ENCODE assay signal across 23 mouse cellular contexts in genomic region chr1:161333151-161333550, GRCm38 (mm10).
"Had no signal": no experiment of that assay in that cellular context is flagged by ENCODE, and none has a peak within 500 bp of the region (broad histone marks: within the 10 kb centered on the region; RNA-seq: fewer than 3 reads in every experiment).

No protein-coding gene starts in this region.

- H3K4me1 ChIP-seq: heart, embryonic 10.5 days; heart, embryonic 12.5 days; hindbrain, embryonic 13.5 days; hindbrain, embryonic 15.5 days; limb, embryonic 13.5 days; limb, embryonic 15.5 days; liver, embryonic 12.5 days had no signal

- H3K9ac ChIP-seq: heart, embryonic 12.5 days; hindbrain, embryonic 13.5 days; hindbrain, embryonic 15.5 days; limb, embryonic 13.5 days; limb, embryonic 15.5 days; liver, embryonic 12.5 days; liver, embryonic 14.5 days had no signal

- ATAC-seq: hindbrain, postnatal 0 days; intestine, embryonic 16.5 days; liver, embryonic 12.5 days had no signal

- H3K27me3 ChIP-seq: heart, embryonic 12.5 days; hindbrain, embryonic 13.5 days; hindbrain, embryonic 15.5 days; limb, embryonic 13.5 days; limb, embryonic 15.5 days; liver, embryonic 12.5 days had no signal

- H3K27ac ChIP-seq: gastrocnemius, adult 2 months; heart, embryonic 10.5 days; hindbrain, embryonic 13.5 days; hindbrain, embryonic 15.5 days; hindbrain, postnatal 0 days; layer of hippocampus, adult 2 months; limb, embryonic 13.5 days; limb, embryonic 15.5 days; liver, embryonic 12.5 days; liver, embryonic 14.5 days had no signal

- DNase-seq: gastrocnemius, adult 2 months; gastrocnemius, postnatal 10 days; gastrocnemius, postnatal 25 days; heart, adult 18-20 months; heart, postnatal 10 days; kidney, adult 18-20 months; kidney, adult 8-10 months; kidney, postnatal 10 days; kidney, postnatal 25 days; kidney, postnatal 4 days; layer of hippocampus, postnatal 36 days; left cerebral cortex, postnatal 4 days had no signal

- H3K36me3 ChIP-seq: heart, embryonic 10.5 days; heart, embryonic 12.5 days; hindbrain, embryonic 13.5 days; hindbrain, embryonic 15.5 days; limb, embryonic 13.5 days; limb, embryonic 15.5 days; liver, embryonic 12.5 days had no signal

- H3K4me3 ChIP-seq: gastrocnemius, adult 2 months; heart, embryonic 10.5 days; heart, embryonic 12.5 days; hindbrain, embryonic 13.5 days; hindbrain, embryonic 15.5 days; layer of hippocampus, adult 2 months; limb, embryonic 13.5 days; limb, embryonic 15.5 days; liver, embryonic 12.5 days had no signal

- H3K9me3 ChIP-seq: heart, embryonic 10.5 days; heart, embryonic 12.5 days; hindbrain, embryonic 13.5 days; hindbrain, embryonic 15.5 days; limb, embryonic 13.5 days; limb, embryonic 15.5 days; liver, embryonic 12.5 days had no signal

- H3K4me2 ChIP-seq: heart, embryonic 12.5 days; hindbrain, embryonic 13.5 days; hindbrain, embryonic 15.5 days; limb, embryonic 13.5 days; limb, embryonic 15.5 days; liver, embryonic 12.5 days had no signal
